Mouse (Mus musculus): ENCODE data around the gene Meioc.
A peak's percentile ranks its signal among the peaks of the same experiment; 100 is the strongest.

Meioc gene

GRCm38 (mm10) chr11:102663416-102663815 lies at the start of gene Meioc:
Gene Meioc (plus strand): TSS chr11:102663716.
- DNase-seq (ENCODE audit: low spot score) = no peak

- DNase-seq (ENCODE audit: low spot score) = no peak
Measured at GRCm38 (mm10) chr11:102619449-102619848, 44.1 kb upstream of the Meioc start.

GRCm38 (mm10) chr11:102623876-102624789 lies 39.4 kb upstream of the Meioc start:
- no peak for DNase-seq (ENCODE audit: low spot score)

DNA sequence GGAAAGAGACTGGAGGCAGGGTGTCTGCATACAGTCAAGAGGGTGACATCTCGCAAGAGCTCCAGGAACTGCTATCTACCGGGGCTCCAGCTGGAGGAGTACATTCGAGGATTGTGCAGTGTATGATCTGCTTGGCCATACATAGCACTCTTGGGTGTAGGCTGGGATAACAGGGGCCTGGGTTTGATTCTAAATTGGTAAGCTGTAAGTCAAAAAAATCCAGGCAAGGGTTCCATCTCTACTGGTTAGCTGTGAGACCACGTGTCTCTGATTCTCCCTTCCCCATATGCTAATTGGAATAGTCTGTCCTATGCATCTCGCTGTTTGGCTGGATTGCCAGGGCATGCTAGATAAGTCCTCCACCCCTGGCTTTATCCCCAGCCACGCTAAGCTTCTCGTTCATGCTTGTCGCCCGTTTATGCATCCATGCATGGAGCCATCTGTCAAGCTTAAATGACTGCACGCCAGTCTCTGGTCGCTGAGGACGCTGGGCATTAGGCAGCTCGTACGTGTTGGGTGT lies 38.6 kb upstream of the Meioc start:
- no peak for DNase-seq (ENCODE audit: low spot score)

GRCm38 (mm10) chr11:102627171-102627931 lies 36.2 kb upstream of the Meioc start:
- no peak for DNase-seq (ENCODE audit: low spot score)

GRCm38 (mm10) chr11:102628529-102628928 lies 35.0 kb upstream of the Meioc start:
- DNase-seq (ENCODE audit: low spot score) = no peak

DNA sequence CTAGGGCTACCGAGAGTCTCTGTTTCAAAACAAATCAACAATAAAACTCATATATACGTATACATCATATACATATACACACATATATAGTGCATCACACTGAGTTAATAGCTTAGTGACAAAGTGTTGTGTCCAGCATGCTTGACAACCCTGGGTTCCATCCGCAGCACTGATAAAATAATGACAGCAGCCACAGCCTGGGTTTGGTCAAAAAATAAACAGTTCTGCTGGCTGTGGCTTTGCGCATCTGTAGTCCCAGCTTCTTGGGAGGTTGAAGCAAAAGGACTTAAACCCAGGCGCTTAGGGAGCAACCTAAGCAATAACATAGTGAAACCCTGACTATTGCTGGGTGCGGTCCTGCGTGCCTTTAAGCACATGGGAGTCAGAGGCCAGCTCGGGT lies 34.1 kb upstream of the Meioc start:
- no peak for DNase-seq (ENCODE audit: low spot score)

DNA sequence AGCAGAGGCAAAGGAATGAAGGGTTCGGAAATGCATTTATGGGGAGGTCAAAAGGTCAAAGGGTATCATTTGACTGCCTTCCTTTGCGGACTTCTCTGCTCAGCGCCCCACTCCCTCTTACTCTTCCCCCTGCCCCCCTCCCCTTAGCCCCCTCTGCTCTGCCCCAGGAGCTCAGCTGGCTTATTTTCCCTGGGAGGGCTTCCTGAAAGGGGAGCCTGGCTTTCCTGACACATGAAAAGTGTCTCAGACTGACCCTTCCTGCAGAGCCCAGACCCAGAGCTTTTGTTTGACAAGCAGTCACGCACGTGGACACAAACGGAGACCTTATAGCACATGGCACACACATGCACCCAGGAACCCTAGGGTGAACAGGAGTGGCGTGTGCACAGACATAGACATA lies 32.8 kb upstream of the Meioc start:
- DNase-seq (ENCODE audit: low spot score) = no peak

GRCm38 (mm10) chr11:102631203-102631602 lies 32.3 kb upstream of the Meioc start:
- DNase-seq (ENCODE audit: low spot score) = no peak

GRCm38 (mm10) chr11:102632725-102633124 lies 30.8 kb upstream of the Meioc start:
- no peak for DNase-seq (ENCODE audit: low spot score)

DNA sequence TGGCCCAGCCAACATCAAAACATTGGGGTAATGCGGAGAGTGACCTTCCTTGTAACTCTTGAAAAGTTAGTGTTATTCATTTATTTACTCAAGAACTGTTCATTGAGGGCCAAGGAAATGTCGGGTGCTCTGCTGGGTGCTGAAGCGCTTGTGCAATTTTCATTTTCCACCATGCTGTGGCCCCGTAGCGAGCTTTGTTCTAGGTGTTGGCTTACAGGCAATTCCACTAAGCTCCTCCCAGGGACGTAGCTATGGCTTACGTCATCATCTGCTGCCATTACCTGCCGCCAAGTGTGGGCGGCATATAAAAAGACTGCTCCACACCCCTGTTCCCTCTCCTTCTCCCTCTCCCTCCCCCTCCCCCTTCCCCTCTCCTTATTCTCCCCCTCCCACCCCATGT lies 30.1 kb upstream of the Meioc start:
- no peak for DNase-seq (ENCODE audit: low spot score)

DNA sequence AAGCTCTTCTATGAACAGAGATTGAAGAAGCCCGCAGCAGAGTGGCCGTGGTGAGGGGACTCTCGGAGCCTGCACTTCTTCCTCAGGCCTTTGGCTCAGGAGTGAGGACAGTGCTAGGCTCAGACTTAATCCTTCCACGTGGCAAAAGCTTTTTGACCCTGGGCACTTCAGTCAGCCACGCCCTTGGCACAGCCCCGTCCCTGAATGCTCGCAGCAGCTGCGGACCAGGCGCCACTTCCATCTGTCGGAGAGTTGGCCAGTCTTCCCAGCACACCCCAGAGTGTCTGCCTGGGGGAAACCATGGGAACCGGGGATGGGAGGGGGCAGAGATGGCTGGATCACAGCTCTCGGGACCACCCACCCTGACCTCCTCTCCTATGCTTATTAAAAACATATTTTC lies 26.6 kb upstream of the Meioc start:
- DNase-seq (ENCODE audit: low spot score) = no peak

DNA sequence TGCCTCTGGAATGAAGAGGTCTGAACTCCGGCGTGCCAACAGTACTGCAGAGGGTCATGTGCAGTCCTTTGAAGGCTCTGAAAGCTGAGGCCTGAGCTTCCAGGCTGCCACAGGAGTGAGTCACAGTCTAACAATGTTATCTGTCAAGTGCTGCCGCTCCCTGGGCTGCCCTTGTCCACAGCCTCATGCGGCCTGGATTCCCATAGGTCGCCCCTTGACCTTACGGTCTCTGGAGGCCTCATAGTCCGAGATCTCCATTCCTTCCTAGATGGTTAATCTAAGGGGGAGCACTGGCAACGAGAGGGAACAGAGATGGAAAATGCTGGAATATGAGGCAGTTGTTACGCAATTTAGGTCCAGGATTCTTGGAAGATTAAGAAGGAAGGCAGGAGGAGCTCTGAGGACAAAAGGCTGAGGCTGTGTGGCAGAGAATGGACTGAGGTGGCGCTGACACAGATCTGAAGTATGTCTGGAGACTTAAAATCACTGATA lies 19.6 kb upstream of the Meioc start:
- DNase-seq (ENCODE audit: low spot score) = no peak

- DNase-seq (ENCODE audit: low spot score) = no peak
Measured at GRCm38 (mm10) chr11:102646226-102646625, 17.3 kb upstream of the Meioc start.

- DNase-seq (ENCODE audit: low spot score) = no peak
Measured at GRCm38 (mm10) chr11:102647885-102648284, 15.6 kb upstream of the Meioc start.

- peak; percentile 79 for DNase-seq (ENCODE audit: low spot score)
Measured at GRCm38 (mm10) chr11:102651381-102651780, 12.1 kb upstream of the Meioc start.

GRCm38 (mm10) chr11:102652844-102653243 lies 10.7 kb upstream of the Meioc start:
- DNase-seq (ENCODE audit: low spot score) = no peak

DNA sequence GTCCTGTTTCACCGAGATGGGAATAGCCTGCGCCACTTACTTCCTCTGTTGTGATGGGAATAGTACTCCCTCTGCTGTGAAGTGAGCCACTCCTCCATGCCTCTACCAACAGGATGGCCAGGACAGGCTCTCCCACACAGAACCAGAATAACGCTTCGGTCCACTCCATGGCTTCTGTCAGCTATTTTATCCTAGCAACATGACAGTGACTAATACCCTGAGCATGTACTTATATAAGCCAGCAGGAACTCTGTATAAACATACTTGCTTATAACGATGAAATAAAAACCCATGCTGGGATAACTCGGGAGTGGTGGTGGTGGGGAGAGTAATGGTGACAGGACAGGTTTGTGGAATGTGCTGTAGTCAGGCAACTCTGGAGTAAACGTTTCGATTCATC lies 7.6 kb upstream of the Meioc start:
- DNase-seq (ENCODE audit: low spot score) = no peak

- no peak for DNase-seq (ENCODE audit: low spot score)
Measured at GRCm38 (mm10) chr11:102656326-102656926, 7.1 kb upstream of the Meioc start.

DNA sequence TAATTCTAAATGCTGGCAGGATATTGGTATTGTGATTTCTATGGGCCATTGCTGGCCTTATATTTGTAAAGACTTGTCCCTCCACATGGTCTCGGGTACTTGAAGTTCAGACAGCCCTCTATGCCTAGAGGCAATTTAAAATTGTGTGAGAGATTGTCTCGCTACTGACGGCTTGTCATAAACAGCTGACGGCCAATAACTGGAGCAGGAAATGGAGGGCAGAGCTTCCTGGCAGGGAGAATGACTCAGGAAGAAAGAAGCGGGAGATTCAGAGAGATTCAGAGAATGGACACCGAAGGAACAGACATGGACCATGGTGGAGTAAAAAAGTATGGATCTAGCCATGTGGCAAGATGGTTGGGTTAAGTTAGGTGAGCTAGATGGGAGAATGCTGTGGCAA lies 6.6 kb upstream of the Meioc start:
- no peak for DNase-seq (ENCODE audit: low spot score)

GRCm38 (mm10) chr11:102665151-102665550 lies 1.6 kb downstream of the Meioc start:
- no peak for DNase-seq (ENCODE audit: low spot score)
